Mouse (Mus musculus) heart, adult 2 months (tissue): Measurements from ENCODE around the gene Slc7a1.

Source experiments
- CTCF ChIP-seq: fragments of 200-600 bp; IDR thresholded peaks from 2 replicates; pipeline ENCODE4 v1.8.1; 2022; ENCODE audit warnings: antibody characterized with exemption, mild to moderate bottlenecking, moderate library complexity
- POLR2A ChIP-seq: fragments of 200-500 bp; IDR thresholded peaks from 2 replicates; pipeline ENCODE4 v1.6.1; 2011; ENCODE audit warnings: mild to moderate bottlenecking, low read depth, low read length, control low read depth; ENCODE audit not compliant: insufficient read depth

DNA sequence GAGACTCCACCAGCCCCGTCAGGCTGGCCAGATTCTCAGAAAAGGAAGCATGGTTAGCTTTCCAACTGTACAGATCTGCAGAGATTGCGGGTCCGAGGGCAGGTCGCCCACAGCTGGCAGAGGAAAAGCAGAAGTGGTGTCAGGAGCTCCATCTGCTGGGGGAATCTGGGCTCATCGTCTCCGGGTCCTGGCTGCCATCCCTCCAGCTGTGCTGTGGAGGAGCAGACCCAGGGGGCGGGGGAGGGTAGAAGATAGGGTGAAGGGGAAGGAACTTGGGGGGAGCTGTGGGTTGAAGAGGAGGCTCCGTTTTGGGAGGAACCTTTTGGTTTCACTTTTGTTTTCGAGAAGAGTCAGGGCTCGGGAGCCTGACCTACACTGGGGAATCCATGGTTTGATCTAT lies 88.9 kb downstream of the Slc7a1 start:
- TF ChIP-seq CTCF (peak; percentile 17; the same call in 1 of the 2 replicates), POLR2A (no peak)
